Mouse (Mus musculus) neutrophil, adult 59 days (primary cell): Measurements from ENCODE around the gene Ubxn4. TPM values are rescaled to one million over a fixed set of nuclear protein-coding genes. Genes with fewer than 3 reads are reported as not detected.

Source experiments
- total RNA-seq, 2 experiments: library from RNA; stranded (reverse); gene quantifications; 1 replicate in 1 of 2; 2 replicates in 1 of 2; pipeline ENCODE4 v1.2.4; 2023

Gene Ubxn4
- 10 to 100 TPM; 49.9 to 62.9 TPM for total RNA-seq

DNA sequence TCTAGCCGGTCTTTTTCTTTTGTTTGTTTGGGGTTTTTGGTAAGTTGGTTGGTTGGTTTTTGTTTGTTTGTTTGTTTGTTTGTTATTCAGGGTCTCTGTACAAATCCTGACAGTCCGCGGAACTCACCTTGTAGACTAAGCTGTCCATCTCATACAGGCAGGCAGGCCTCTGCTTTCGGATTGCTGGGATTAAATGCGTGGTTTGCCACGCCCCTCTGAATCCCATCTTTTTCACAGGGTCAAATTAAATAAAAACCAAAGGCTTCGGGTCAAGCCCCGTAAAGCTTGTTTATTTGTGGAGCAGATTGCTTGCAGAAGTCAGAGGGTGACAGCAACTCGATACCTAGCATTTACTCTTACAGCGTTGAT, at the start of gene Ubxn4:
Ubxn4 (plus strand) TSS at position 338 of the 369 bp plus-strand sequence.

GRCm38 (mm10) chr1:128328218-128328617, 84.5 kb downstream of the Ubxn4 start, which contains the start of gene Lct:
TSS of gene Lct (minus strand) at chr1:128328318.

Other genes starting within 250 kb of the Ubxn4 start
- gene Zranb3, start 140.9 kb upstream of the Ubxn4 start, total RNA-seq = 1 to 10 TPM; 7.0 to 9.9 TPM
- gene R3hdm1, start 140.7 kb upstream of the Ubxn4 start, total RNA-seq = 10 to 100 TPM; 49.4 to 52.8 TPM
- 1 to 10 TPM; 8.8 to 9.5 TPM for gene Lct, start 84.4 kb downstream of the Ubxn4 start, total RNA-seq
- gene Mcm6, start 115.7 kb downstream of the Ubxn4 start, total RNA-seq = 10 to 100 TPM; 94.1 to 98.5 TPM
- 10 to 100 TPM; 67.9 to 81.9 TPM for gene Dars, start 173.4 kb downstream of the Ubxn4 start, total RNA-seq